Mouse (Mus musculus) left cerebral cortex, adult 18-20 months (tissue): ENCODE data around the gene Slc6a18. TPM values are rescaled to one million over a fixed set of nuclear protein-coding genes. Genes with fewer than 3 reads are reported as not detected.

ENCODE experiments used
- total RNA-seq, 2 experiments: library from RNA; stranded (reverse); gene quantifications; 2 replicates each; pipeline ENCODE4 v1.2.3; 2021

Slc6a18 gene
- total RNA-seq, 2 experiments from 2014 or later, result not detected

Other genes with a start within 250 kb of the Slc6a18 start
- 10 to 100 TPM; 45.9 to 48.0 TPM for gene Lpcat1, start 210.8 kb downstream of the Slc6a18 start, total RNA-seq
- under 1 TPM in 1 of 2 experiments, not detected in 1; 0.16 TPM for gene Slc6a3, start 141.3 kb downstream of the Slc6a18 start, total RNA-seq
- 100 to 1,000 TPM; 109 to 128 TPM for gene Clptm1l, start 74.0 kb downstream of the Slc6a18 start, total RNA-seq
- 1 to 10 TPM; 2.6 to 3.0 TPM for gene Tert, start 51.1 kb downstream of the Slc6a18 start, total RNA-seq
- not detected for gene Slc6a19, start 26.8 kb upstream of the Slc6a18 start, total RNA-seq
- 1 to 10 TPM; 4.5 to 5.0 TPM for gene Slc12a7, start 55.1 kb upstream of the Slc6a18 start, total RNA-seq
- gene Nkd2, start 169.6 kb upstream of the Slc6a18 start, total RNA-seq, result 1 to 10 TPM; 2.4 to 2.8 TPM